Mouse (Mus musculus) hindbrain, embryonic 12.5 days (tissue): ENCODE results near the gene Elmo1. TPM values are rescaled to one million over a fixed set of nuclear protein-coding genes. Genes with fewer than 3 reads are reported as not detected.

Experiments used
- ATAC-seq: fragments of 200-750 bp; cut with Nextera tagmentation; 2 replicates; pipeline ENCODE4 v1.8.0; 2017; ENCODE audit warnings: moderate TSS enrichment; ENCODE audit not compliant: low FRiP score
- H3K27ac ChIP-seq: fragments of 300-500 bp; sonication (generic); 2 replicates; pipeline ENCODE4 v1.5.1; 2016; ENCODE audit warnings: mild to moderate bottlenecking
- H3K27me3 ChIP-seq: fragments of 300-500 bp; sonication (generic); 2 replicates; pipeline ENCODE4 v1.6.1; 2016; ENCODE audit warnings: mild to moderate bottlenecking
- H3K36me3 ChIP-seq: fragments of 300-500 bp; sonication (generic); 2 replicates; pipeline ENCODE4 v1.6.1; 2016; ENCODE audit warnings: mild to moderate bottlenecking
- H3K4me1 ChIP-seq: fragments of 300-500 bp; sonication (generic); 2 replicates; pipeline ENCODE4 v1.6.1; 2016
- H3K4me2 ChIP-seq: fragments of 300-500 bp; sonication (generic); replicated peaks from 2 replicates; pipeline ENCODE4 v1.6.1; 2016; ENCODE audit warnings: mild to moderate bottlenecking
- H3K4me3 ChIP-seq: fragments of 300-500 bp; sonication (generic); 2 replicates; pipeline ENCODE4 v1.5.1; 2016; ENCODE audit warnings: mild to moderate bottlenecking
- H3K9ac ChIP-seq: fragments of 300-500 bp; sonication (generic); 2 replicates; pipeline ENCODE4 v1.6.1; 2016; ENCODE audit warnings: mild to moderate bottlenecking, moderate library complexity
- H3K9me3 ChIP-seq: fragments of 300-500 bp; sonication (generic); replicated peaks from 2 replicates; pipeline ENCODE4 v1.6.1; 2016; ENCODE audit warnings: mild to moderate bottlenecking
- WGBS: fragments of 180-500 bp; shearing (Covaris S2); methylation state at CpG from one replicate; pipeline ENCODE4 v1.1.7; 2016; 5-methylcytosine and 5-hydroxymethylcytosine counted together
- polyA plus RNA-seq: library from polyadenylated mRNA; unstranded; fragments of >200 nt; fragmentation: Nextera tagmentation; extraction: Ambion mirVana; gene quantifications from 2 replicates; pipeline ENCODE4 v1.2.1, GENCODE M21; 2016

The Elmo1 gene
- polyA plus RNA-seq, 1 experiment from 2014 or later = 28.9 TPM

- Histone ChIP-seq H3K36me3 (no peaks in the 10 kb centered on the region), H3K4me2 (no peak overlapping the region), H3K27me3 (no peaks in the 10 kb centered on the region), H3K4me1 (peaks cover 9% of the 10 kb centered on the region), H3K9ac (no peak overlapping the region), H3K27ac (no peak overlapping the region), H3K9me3 (no peaks in the 10 kb centered on the region), H3K4me3 (no peak overlapping the region)
- peak; percentile 51; the same call in 1 of the 2 replicates for ATAC-seq
- 10% methylated on average over 9 of the region's 9 CpGs for WGBS
Observed at GRCm38 (mm10) chr13:20183512-20184238, 93.3 kb downstream of the Elmo1 start.

GRCm38 (mm10) chr13:20184239-20185033, 94.0 kb downstream of the Elmo1 start:
- Histone ChIP-seq H3K9ac (no peak overlapping the region), H3K36me3 (no peaks in the 10 kb centered on the region), H3K27me3 (no peaks in the 10 kb centered on the region), H3K9me3 (no peaks in the 10 kb centered on the region), H3K4me2 (no peak overlapping the region), H3K27ac (no peak overlapping the region), H3K4me3 (no peak overlapping the region), H3K4me1 (peaks cover 9% of the 10 kb centered on the region)
- no peak for ATAC-seq
- 72% methylated on average over 13 of the region's 13 CpGs for WGBS

- Histone ChIP-seq H3K9ac (no peak overlapping the region), H3K4me1 (peaks cover 9% of the 10 kb centered on the region), H3K27ac (no peak overlapping the region), H3K4me2 (no peak overlapping the region), H3K36me3 (no peaks in the 10 kb centered on the region), H3K9me3 (no peaks in the 10 kb centered on the region), H3K4me3 (no peak overlapping the region), H3K27me3 (no peaks in the 10 kb centered on the region)
- 94% methylated on average over 20 of the region's 20 CpGs for WGBS
- ATAC-seq = no peak
Observed at GRCm38 (mm10) chr13:20185034-20185846, 94.8 kb downstream of the Elmo1 start.

GRCm38 (mm10) chr13:20185847-20186213, 95.4 kb downstream of the Elmo1 start:
- H3K27me3 ChIP-seq = no peaks in the 10 kb centered on the region
- no peak for ATAC-seq
- 76% methylated on average over 4 of the region's 4 CpGs for WGBS
- peaks cover 9% of the 10 kb centered on the region for H3K4me1 ChIP-seq
- H3K36me3 ChIP-seq = no peaks in the 10 kb centered on the region
- H3K27ac ChIP-seq = no peak overlapping the region
- H3K4me3 ChIP-seq = no peak overlapping the region
- no peak overlapping the region for H3K9ac ChIP-seq
- no peak overlapping the region for H3K4me2 ChIP-seq
- H3K9me3 ChIP-seq = no peaks in the 10 kb centered on the region

- Histone ChIP-seq H3K36me3 (no peaks in the 10 kb centered on the region), H3K9ac (no peak overlapping the region), H3K4me1 (peaks cover 4% of the 10 kb centered on the region), H3K9me3 (no peaks in the 10 kb centered on the region), H3K27me3 (no peaks in the 10 kb centered on the region), H3K4me3 (no peak overlapping the region), H3K4me2 (no peak overlapping the region), H3K27ac (no peak overlapping the region; the same call in 1 of the 2 replicates)
- no peak for ATAC-seq
- 71% methylated on average over 2 of the region's 2 CpGs for WGBS
Observed at GRCm38 (mm10) chr13:20187647-20188046, 97.3 kb downstream of the Elmo1 start.

- WGBS = 77% methylated on average over 6 of the region's 6 CpGs
- Histone ChIP-seq H3K9ac (no peak overlapping the region), H3K4me2 (no peak overlapping the region), H3K36me3 (no peaks in the 10 kb centered on the region), H3K27me3 (no peaks in the 10 kb centered on the region), H3K4me1 (no peaks in the 10 kb centered on the region), H3K27ac (no peak overlapping the region), H3K4me3 (no peak overlapping the region), H3K9me3 (no peaks in the 10 kb centered on the region)
- no peak for ATAC-seq
Observed at GRCm38 (mm10) chr13:20192009-20192584, 101.7 kb downstream of the Elmo1 start.

- H3K27ac ChIP-seq = no peak overlapping the region
- no peaks in the 10 kb centered on the region for H3K36me3 ChIP-seq
- 73% methylated on average over 2 of the region's 2 CpGs for WGBS
- no peak overlapping the region for H3K9ac ChIP-seq
- H3K27me3 ChIP-seq = no peaks in the 10 kb centered on the region
- H3K9me3 ChIP-seq = no peaks in the 10 kb centered on the region
- no peak for ATAC-seq
- H3K4me3 ChIP-seq = no peak overlapping the region
- H3K4me1 ChIP-seq = no peaks in the 10 kb centered on the region
- H3K4me2 ChIP-seq = no peak overlapping the region
Observed at GRCm38 (mm10) chr13:20200582-20200981, 110.2 kb downstream of the Elmo1 start.

- Histone ChIP-seq H3K4me3 (no peak overlapping the region), H3K9me3 (no peaks in the 10 kb centered on the region), H3K9ac (no peak overlapping the region), H3K27ac (no peak overlapping the region), H3K4me1 (no peaks in the 10 kb centered on the region), H3K27me3 (no peaks in the 10 kb centered on the region), H3K4me2 (no peak overlapping the region), H3K36me3 (no peaks in the 10 kb centered on the region)
- WGBS = 89% methylated on average over 4 of the region's 4 CpGs
- no peak for ATAC-seq
Observed at GRCm38 (mm10) chr13:20202617-20203016, 112.2 kb downstream of the Elmo1 start.

GRCm38 (mm10) chr13:20204165-20204564, 113.8 kb downstream of the Elmo1 start:
- H3K4me1 ChIP-seq = no peaks in the 10 kb centered on the region

GRCm38 (mm10) chr13:20205007-20205745, 114.8 kb downstream of the Elmo1 start:
- no peak for ATAC-seq
- H3K9me3 ChIP-seq = no peaks in the 10 kb centered on the region
- H3K27me3 ChIP-seq = no peaks in the 10 kb centered on the region
- H3K9ac ChIP-seq = no peak overlapping the region
- no peak overlapping the region for H3K4me3 ChIP-seq
- no peaks in the 10 kb centered on the region for H3K4me1 ChIP-seq
- H3K36me3 ChIP-seq = no peaks in the 10 kb centered on the region
- no peak overlapping the region for H3K4me2 ChIP-seq
- no peak overlapping the region for H3K27ac ChIP-seq
- WGBS = 90% methylated on average over 12 of the region's 12 CpGs

More at GRCm38 (mm10) chr13:20204165-20204564, 113.8 kb downstream of the Elmo1 start:
- H3K9me3 ChIP-seq = no peaks in the 10 kb centered on the region
- no peak overlapping the region for H3K4me3 ChIP-seq
- no peak overlapping the region for H3K27ac ChIP-seq
- H3K27me3 ChIP-seq = no peaks in the 10 kb centered on the region
- H3K9ac ChIP-seq = no peak overlapping the region
- no peaks in the 10 kb centered on the region for H3K36me3 ChIP-seq
- no peak for ATAC-seq
- H3K4me2 ChIP-seq = no peak overlapping the region

- H3K4me1 ChIP-seq = no peaks in the 10 kb centered on the region
- H3K27me3 ChIP-seq = no peaks in the 10 kb centered on the region
- no peaks in the 10 kb centered on the region for H3K9me3 ChIP-seq
- WGBS = 89% methylated on average over 2 of the region's 2 CpGs
- H3K4me3 ChIP-seq = no peak overlapping the region
- H3K4me2 ChIP-seq = no peak overlapping the region
- H3K36me3 ChIP-seq = no peaks in the 10 kb centered on the region
- no peak overlapping the region for H3K9ac ChIP-seq
- ATAC-seq = no peak
- H3K27ac ChIP-seq = no peak overlapping the region
Observed at GRCm38 (mm10) chr13:20205746-20206145, 115.3 kb downstream of the Elmo1 start.
